In the genomic region with DNA sequence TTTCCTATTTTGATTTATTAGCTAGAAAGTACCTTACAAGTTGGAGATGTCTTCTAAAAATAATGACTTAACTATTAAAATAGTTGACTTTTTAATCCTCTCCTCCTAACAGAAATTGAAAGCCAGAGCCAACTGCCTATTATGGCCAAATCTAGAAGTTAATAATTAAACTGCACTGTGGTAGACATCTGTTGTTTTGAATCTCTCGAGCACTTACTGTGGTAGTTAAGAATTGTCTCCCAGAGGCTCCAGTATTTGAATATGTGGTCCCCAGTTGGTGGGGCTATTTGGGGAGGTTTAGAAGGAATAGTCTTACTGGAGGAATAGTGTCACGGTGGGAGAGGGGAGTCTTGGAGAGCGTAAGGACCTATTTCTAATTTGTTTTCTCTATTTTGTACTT, we compare ENCODE assay signal across 26 mouse cellular contexts. TPM values are rescaled to one million over a fixed set of nuclear protein-coding genes. Genes with fewer than 3 reads are reported as not detected.
"Had no signal": no experiment of that assay in that cellular context is flagged by ENCODE, and none has a peak within 500 bp of the region (broad histone marks: within the 10 kb centered on the region; RNA-seq: fewer than 3 reads in every experiment).

No protein-coding gene starts in this region.

- H3K27ac ChIP-seq: hindbrain, postnatal 0 days; limb, embryonic 10.5 days; limb, embryonic 13.5 days; liver, embryonic 14.5 days; macrophage; midbrain, embryonic 12.5 days; midbrain, embryonic 15.5 days; neural tube, embryonic 12.5 days; neural tube, embryonic 15.5 days; stomach, embryonic 15.5 days had no signal

- H3K4me3 ChIP-seq: limb, embryonic 10.5 days; limb, embryonic 13.5 days; midbrain, embryonic 12.5 days; midbrain, embryonic 15.5 days; neural tube, embryonic 12.5 days; neural tube, embryonic 15.5 days; stomach, embryonic 15.5 days had no signal

- H3K9ac ChIP-seq: limb, embryonic 13.5 days; liver, embryonic 14.5 days; liver, postnatal 0 days; lung, embryonic 14.5 days; midbrain, embryonic 12.5 days; midbrain, embryonic 15.5 days; neural tube, embryonic 12.5 days; neural tube, embryonic 15.5 days; stomach, embryonic 15.5 days had no signal

- DNase-seq: liver; liver, postnatal 0 days; lung, embryonic 14.5 days; right cerebral cortex, adult 18-20 months; right cerebral cortex, postnatal 14 days; right cerebral cortex, postnatal 4 days; thymus, postnatal 36 days had no signal

- ATAC-seq: hindbrain, postnatal 0 days; inflammation-experienced regulatory T-cells, adult 6 months; intestine, embryonic 16.5 days; liver, postnatal 0 days; lung, postnatal 0 days; midbrain, embryonic 15.5 days had no signal

- H3K4me2 ChIP-seq: limb, embryonic 13.5 days; lung, embryonic 14.5 days; midbrain, embryonic 12.5 days; midbrain, embryonic 15.5 days; neural tube, embryonic 12.5 days; neural tube, embryonic 15.5 days; stomach, embryonic 15.5 days had no signal

- H3K36me3 ChIP-seq: limb, embryonic 10.5 days; limb, embryonic 13.5 days; midbrain, embryonic 12.5 days; midbrain, embryonic 15.5 days; neural tube, embryonic 12.5 days; neural tube, embryonic 15.5 days; stomach, embryonic 15.5 days had no signal

- H3K27me3 ChIP-seq: midbrain, embryonic 12.5 days; midbrain, embryonic 15.5 days; neural tube, embryonic 12.5 days; neural tube, embryonic 15.5 days; stomach, embryonic 15.5 days had no signal

- H3K4me1 ChIP-seq: midbrain, embryonic 12.5 days; neural tube, embryonic 12.5 days; neural tube, embryonic 15.5 days; stomach, embryonic 15.5 days had no signal

- H3K9me3 ChIP-seq: limb, embryonic 10.5 days; midbrain, embryonic 12.5 days; midbrain, embryonic 15.5 days; neural tube, embryonic 12.5 days; neural tube, embryonic 15.5 days; stomach, embryonic 15.5 days had no signal

RNA-seq across cellular contexts. Expression of a gene that starts 18.2 kb away (rescaled TPM):
- total RNA-seq: hindbrain, postnatal 0 days; layer of hippocampus, adult 18-20 months; layer of hippocampus, postnatal 14 days; left cerebral cortex, adult 18-20 months; left cerebral cortex, postnatal 25 days; megakaryocyte, adult 5-6 weeks had no signal
- polyA plus RNA-seq: hindbrain, postnatal 0 days; inflammation-experienced regulatory T-cells, adult 6 months; intestine, embryonic 16.5 days; limb, embryonic 10.5 days; limb, embryonic 13.5 days; liver, embryonic 14.5 days; liver, postnatal 0 days; lung, embryonic 14.5 days; lung, postnatal 0 days; macrophage; midbrain, embryonic 12.5 days; midbrain, embryonic 15.5 days; neural tube, embryonic 12.5 days; neural tube, embryonic 15.5 days; stomach, embryonic 15.5 days; urinary bladder, adult 2 months had no signal
